Mouse (Mus musculus) common myeloid progenitor, adult 5-6 weeks (primary cell): ENCODE data around the gene Ssc4d. TPM values are rescaled to one million over a fixed set of nuclear protein-coding genes. Genes with fewer than 3 reads are reported as not detected.

Experiments
- ATAC-seq: replicated peaks from 2 replicates; pipeline ENCODE4 v1.8.0; 2016; ENCODE audit warnings: low read depth, mild to moderate bottlenecking, moderate TSS enrichment, inconsistent platforms; ENCODE audit not compliant: poor library complexity, severe bottlenecking
- total RNA-seq: library from RNA; stranded (forward); fragments of 200-1000, 187-1606 nt; gene quantifications from 2 replicates; pipeline ENCODE4 v1.2.3, GENCODE M21; 2017

Ssc4d gene
- total RNA-seq: 1.0 and 1.3 TPM in 2 replicates

GRCm38 (mm10) chr5:135974365-135974764 lies at the start of gene Ssc4d:
Gene Ssc4d, minus strand, starts transcription at chr5:135974531.
- ATAC-seq: no peak

DNA sequence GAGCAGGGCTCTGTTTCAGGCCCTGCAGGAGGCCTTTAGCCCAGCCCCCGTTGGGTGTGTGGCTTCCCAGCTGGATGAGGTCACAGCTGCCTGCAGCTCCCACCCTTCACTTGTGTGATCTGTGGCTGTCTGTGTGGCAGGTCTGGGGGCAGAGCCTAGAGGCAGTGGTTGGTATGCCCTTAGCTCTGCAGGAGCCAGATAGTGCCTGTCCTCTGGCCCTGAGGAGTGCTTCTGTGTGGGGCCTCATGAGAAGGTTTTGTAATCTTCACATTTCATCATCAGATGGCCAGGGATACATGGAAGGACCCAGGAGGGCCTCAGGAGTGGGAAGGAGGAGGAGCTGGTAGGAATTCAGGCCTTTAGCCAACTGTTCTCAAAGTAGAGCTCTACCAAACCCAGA lies 45.6 kb upstream of the Ssc4d start:
- peak; percentile 42; the same call in 1 of the 2 replicates for ATAC-seq

GRCm38 (mm10) chr5:136018726-136019125 lies 44.4 kb upstream of the Ssc4d start:
- ATAC-seq: no peak

GRCm38 (mm10) chr5:136017262-136017661 lies 42.9 kb upstream of the Ssc4d start:
- ATAC-seq: no peak

GRCm38 (mm10) chr5:136016014-136016876 lies 41.9 kb upstream of the Ssc4d start:
- ATAC-seq: no peak

DNA sequence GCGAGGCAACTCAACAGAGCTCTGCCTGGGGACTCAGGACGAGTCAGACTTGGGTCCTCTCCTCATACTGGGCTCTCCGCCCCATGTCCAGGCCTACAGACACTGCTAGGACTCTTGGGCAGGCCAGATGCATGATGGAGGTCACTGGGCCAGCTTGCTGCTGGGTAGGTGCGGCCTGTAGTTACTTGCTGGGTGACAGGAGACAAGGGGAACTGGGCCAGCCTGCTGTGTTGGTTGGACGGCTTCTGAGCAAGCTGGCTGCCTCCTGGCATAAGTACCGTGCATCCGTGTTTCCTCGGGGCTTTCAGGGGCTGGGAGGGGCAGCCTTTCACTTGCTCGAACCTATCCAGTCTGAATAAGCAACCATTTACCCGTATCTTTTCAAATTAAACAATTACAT lies 41.3 kb upstream of the Ssc4d start:
- ATAC-seq: no peak

DNA sequence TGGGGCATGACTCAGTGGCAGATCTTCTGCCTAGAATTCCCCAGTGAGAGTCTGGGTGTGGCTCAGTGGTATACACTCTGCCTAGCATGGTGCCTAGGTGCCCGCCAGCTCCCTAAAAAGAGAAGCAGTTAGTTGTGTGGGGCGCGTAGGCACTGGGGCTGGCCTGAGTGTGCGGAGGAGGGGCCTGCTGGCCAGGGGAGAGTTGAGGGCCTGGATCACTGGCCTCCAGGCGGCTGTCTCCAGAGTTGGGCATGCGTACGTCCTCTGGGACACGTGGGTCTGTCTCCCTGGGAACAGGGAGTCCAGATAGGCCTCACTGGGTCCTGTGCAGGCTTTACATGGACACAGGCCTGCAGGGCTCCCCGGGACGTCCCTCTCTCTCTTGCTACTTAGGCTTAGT lies 40.5 kb upstream of the Ssc4d start:
- ATAC-seq: no peak

DNA sequence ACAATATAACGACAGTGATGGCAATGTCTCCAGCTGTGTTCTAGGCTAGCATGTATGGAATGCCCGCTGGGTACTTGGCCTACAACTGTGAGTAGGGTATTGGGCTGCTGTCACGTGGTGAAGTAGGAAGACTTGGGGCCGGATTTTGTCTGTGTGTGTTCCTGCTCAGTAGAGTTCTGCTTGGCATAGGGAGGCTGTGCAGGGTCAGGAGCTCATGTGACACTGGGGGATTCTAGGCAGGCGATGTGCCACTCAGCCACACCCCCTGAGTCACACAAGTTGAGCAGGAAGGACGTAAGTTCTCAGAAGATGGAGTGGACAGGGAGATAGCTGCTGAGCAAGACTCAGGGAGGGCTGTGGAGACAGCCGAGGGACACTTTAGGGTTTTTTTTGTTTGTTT lies 33.4 kb upstream of the Ssc4d start:
- 0 out of 2 replicates have a peak, but pooled peaks have one; percentile 39 for ATAC-seq

DNA sequence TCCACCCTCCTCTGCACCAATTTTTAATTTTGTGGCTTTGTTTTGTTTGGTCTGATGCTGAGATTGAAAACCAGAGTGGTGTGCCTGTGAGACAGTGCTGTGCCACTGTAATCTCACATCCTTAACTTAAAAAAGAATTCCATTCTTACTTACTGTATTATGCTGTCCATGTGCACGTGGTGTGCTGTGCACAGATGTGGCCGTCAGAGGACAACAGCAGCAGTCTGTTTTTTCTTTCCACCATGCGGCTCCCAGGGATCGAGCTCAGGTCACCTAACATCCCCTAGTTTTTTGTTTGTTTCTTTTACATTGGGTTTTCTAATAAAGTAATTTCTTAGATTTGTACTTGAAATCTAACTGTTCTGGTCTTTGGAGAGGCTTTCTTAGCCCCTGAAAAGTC lies 30.2 kb upstream of the Ssc4d start:
- ATAC-seq: no peak

DNA sequence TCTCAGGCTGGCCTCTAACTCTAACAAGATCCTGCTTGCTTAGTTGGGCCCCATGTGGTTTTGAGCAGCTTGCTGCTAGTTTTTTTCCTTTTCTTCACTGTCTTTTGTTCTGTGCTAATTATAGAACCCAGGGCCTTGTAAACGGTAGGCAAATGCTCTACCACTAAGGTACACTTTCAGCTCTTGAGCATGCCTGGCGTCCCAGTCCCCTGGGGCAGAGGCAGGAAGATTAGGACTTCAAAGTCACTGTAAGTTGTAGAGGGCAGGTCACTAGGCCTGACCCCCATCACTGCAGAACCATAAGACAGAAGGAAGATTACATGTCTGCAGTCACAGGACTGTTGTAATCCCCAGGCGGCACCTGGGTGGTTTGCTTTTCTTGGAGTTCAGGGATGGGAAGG lies 28.4 kb upstream of the Ssc4d start:
- ATAC-seq: no peak

- no peak for ATAC-seq
These were observed 28.0 kb upstream of the Ssc4d start for GRCm38 (mm10) chr5:136002325-136002724.

GRCm38 (mm10) chr5:136001222-136001621 lies 26.9 kb upstream of the Ssc4d start:
- no peak for ATAC-seq

GRCm38 (mm10) chr5:135996162-135996561 lies 21.8 kb upstream of the Ssc4d start:
- no peak for ATAC-seq

GRCm38 (mm10) chr5:135994725-135995687 lies 20.7 kb upstream of the Ssc4d start, which contains the start of gene Dtx2:
Gene Dtx2, plus strand, starts transcription at chr5:135994800.
- peak; percentile 97 for ATAC-seq

- no peak for ATAC-seq
These were observed 20.0 kb upstream of the Ssc4d start for GRCm38 (mm10) chr5:135994335-135994724.

DNA sequence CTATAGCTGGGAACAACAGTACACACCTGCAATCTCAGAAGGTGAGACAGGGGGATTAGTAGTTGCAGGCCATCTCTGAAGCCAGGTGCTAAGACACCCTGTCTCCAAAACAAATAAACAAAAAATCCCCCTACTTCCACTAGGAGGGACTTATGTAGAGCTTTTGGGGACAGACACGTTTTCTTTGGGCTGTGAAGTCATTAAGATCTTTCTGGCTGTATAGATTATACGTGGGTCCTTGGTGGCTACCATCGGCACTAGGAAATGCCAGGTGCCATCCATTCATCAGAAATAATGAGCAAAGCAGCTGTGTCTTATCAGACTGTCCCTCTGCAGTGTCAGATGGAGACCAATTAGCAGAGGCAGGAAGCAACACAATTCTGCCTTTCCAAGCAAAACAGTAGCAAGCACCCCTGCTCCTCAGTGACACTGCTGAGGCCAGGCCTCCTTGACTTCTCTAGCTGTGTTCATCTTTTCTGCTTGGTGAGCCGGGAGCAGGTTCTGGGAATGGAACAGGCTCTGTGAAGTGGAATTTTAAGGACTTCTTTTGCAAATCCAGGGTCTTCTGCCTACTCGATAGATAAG lies 19.1 kb upstream of the Ssc4d start:
- no peak for ATAC-seq

GRCm38 (mm10) chr5:135990601-135991000 lies 16.3 kb upstream of the Ssc4d start:
- peak; percentile 63 for ATAC-seq

DNA sequence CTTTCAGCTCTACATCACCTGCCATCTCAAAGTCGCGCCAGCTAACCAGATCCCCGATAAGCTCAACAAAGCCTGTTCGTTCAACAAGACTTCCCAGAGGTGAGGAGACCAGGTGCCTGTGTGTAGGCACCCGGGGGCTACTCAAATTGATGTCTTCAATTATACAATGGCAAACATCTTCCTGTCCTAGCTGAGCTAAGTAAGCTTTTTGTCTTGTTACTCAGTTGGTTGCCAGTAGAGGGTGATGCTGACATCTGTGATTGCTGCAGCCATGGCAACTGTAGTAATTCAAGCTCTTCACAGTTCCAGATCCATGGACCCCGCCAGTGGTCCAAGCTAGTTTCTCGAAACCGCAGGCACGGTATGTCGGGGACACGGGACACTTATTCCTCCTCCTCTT lies 12.9 kb upstream of the Ssc4d start:
- ATAC-seq: peak; percentile 61

GRCm38 (mm10) chr5:135984546-135985044 lies 10.3 kb upstream of the Ssc4d start:
- ATAC-seq: no peak

DNA sequence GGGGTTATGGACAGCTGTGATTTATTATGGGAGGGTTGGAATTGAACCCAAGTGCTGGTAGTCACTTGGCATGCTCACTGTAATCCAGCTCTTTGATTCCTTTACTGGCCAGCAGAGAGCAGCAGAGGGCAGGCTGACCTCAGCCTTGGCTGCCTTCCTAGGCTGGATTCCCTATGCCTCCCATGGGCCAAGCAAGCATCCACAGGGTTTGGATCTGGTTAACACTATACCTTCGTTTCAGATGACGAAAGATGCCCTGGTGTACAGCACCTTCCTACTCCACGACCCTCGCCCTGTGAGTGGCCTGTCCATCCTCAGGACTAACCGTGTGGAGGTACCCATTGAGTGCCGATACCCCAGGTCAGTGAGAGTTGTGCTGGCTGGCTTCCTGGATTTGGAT lies 8.1 kb upstream of the Ssc4d start:
- peak; percentile 86 for ATAC-seq
